Mouse (Mus musculus) MEL-GATA-1-ER (cell line): Measurements from ENCODE around the gene Ezr.
A peak's percentile ranks its signal among the peaks of the same experiment; 100 is the strongest.

Experiments used
- DNase-seq: peaks from one replicate; pipeline ENCODE4 v3.0.0-alpha.2; 2012; ENCODE audit warnings: low read depth; ENCODE audit errors: extremely low read depth

The Ezr gene

DNA sequence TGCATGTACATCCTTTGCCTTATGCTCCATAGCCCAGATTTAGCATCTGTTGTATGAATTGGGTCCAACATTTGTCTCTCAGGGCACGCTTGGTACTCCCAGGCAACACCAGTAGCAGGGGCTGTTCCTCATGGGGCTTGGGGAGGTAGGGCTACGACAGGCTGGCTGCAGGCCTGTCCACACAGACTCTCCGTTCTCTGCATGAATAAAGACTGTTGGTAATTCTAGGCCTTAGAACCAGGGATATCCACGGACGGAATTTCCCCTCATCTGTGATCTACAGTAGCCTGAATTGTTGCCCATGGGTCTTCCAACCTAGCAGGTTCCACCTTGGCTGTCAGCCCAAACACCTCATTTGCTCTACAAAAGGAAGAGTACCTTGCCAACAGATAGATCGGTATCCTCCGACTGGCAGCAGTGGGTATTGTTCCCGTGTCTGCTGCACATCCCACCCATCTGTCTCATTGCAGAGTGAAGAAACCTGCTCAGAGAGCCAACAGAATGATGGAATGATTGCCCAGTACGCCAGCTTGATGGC is 7.1 kb upstream of the Ezr start:
- no peak for DNase-seq

DNA sequence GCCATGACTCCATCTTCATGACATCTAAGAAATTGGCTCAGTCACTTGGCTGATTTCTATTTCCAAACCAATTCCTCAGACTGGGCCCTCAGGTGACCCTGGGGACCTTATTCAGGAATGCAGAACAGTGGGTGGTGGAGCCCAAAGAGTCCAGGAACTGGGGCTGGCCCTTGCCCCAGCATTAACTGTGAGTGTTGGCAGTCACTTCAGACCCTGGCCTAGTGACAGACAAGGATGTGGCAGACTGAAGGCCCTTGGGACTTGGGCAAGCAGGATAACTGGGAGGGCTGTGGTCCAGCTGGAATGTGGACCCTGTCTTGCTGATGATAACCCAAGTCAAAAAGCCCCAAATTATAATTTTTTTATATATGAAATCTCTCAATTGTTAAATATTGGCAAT is 6.5 kb upstream of the Ezr start:
- no peak for DNase-seq

DNA sequence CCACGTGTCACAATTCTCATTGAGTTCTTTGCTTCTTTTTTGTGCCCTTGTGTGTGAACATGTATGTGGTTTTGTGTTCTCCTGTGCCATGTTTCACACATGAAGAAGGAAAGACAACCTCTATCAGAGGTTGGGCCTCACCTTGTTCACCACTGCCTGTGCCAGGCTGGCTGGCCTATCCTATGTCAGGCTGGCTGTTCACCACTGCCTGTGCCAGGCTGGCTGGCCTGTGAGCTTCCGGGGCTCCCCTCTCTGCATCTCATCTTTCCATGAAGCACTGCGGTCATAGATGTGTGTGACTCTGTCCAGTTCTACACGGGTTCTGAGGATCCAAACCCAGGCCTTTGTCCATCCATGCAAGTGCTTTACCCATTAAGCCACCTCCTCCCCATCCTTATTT is 4.7 kb upstream of the Ezr start:
- no peak for DNase-seq

DNA sequence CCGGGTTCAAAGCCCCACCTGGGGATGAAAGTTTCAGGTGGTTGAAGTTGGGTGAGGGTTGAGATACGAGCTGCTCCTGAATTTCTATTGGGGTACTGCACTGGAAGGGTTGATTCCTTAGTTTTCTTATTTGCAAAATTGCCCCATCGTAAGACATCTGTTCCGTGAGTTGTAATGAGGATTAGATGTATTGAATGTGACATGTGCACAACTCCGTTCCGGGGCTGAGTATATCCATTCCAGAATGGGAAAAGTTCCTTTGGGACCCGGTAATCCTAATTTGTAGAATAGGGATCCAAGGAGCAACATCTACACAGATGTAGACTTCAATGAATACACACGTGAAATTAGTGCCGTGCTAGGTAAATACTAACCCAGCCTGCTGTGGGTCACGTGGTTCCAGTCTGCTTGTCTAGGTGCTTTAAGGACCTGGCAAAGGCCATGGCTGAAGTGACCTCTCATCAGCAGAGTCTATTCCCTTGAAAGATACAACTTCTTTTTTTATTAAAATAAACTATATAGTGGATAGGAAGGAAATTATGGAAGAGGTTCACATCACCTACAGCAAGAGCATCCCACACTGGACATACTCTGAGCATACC is 1.3 kb upstream of the Ezr start:
- no peak for DNase-seq

DNA sequence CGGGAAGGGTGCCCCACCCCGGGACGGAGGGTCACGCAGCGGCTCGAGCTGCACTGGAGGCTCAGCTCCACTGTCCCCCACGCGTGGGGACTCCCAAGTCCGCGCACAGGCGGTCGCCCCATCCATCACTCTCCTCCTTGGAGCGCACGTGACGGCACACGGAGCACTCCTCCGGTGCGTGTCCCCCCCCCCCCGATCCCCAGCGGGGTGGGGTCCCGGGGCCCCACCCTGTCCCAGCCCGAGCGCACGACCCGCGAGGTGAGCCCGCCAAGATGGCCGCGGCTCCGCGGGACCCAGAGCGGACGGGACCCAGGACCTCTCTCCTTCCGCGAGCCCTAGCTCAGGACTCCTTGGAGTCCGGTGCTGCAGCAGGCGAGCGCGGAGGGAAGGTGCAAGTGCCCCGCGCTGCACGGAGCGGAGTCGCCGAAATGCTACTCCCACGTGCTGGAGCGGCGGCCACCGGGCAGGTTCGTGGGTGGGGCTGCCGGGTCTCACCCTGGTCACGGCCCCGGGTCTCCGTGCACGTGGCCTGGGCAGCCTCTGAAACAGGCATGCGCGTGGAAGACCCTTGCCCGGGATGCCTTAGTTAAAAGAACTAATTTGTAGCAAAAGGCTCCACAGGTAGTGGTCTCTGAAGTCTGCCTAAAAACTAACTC is 550 bp upstream of the Ezr start:
- no peak for DNase-seq

DNA sequence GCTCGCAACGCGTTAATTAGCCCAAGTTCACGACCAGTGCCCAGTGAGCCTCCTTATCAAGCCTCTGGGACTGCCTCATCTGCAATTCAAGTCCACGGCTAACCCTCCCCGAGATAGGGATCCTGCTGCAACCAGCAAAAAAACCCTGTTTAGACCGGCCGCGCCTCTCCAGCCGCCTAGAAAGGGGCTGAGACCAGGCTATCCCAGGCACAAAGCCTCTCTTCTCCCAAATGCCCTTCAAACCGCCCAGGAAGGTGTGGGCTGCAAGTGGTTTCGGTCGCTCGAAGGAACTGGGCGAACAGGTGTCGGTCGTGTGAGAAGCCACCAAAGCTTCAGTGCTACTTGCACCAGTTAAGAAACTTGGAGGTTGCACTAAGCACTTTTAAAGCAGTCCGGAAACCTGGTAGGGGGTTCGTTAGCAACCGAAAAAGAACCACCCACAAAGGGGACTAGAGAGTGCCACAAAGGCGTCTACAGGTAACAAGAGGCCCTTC is 504 bp downstream of the Ezr start:
- no peak for DNase-seq

DNA sequence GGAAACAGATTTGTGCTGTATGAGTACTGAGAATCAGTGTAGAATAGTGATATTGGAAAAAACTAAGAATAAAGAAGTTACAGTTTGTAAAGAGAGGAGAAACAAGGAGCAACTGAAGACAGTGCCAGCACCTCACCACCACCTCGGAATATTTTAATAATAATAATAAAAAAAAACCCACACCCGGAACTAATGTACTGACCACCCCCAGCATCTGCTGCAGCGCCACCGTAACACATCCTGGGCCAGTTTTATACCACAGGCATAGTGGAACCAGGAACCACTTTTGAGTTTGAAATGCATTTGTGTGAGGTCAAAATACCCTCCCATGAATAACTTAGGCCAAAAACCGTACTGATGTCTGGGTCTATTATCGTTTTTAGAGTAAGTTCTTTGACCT is 1.3 kb downstream of the Ezr start:
- no peak for DNase-seq

DNA sequence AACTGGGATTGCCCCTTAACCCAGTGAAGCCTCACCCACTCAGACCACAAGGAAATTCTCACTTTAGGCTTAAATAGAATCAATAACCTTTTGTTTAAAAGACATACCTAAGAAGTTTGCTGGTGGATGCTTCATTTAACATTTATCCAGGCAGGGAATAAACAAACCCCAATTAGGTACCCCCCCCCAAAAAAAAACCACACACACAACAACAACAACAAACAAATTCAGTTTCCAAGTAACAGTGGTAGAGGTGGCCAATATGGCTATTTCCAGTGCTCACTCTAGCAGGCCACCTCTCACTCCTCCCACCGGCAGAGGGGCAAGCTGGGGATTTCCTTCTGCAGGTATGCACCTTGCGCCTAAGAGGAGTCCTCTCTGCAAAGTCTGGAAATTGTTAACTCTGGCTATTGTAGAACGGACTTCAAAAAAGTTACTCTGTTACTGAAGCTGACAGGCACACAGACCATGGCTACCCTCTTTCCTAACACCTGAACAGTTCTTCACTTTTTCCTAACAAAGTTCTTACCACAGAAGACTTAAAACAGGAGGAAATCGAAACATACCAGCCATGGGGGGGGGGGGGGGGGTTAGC is 2.0 kb downstream of the Ezr start:
- no peak for DNase-seq

DNA sequence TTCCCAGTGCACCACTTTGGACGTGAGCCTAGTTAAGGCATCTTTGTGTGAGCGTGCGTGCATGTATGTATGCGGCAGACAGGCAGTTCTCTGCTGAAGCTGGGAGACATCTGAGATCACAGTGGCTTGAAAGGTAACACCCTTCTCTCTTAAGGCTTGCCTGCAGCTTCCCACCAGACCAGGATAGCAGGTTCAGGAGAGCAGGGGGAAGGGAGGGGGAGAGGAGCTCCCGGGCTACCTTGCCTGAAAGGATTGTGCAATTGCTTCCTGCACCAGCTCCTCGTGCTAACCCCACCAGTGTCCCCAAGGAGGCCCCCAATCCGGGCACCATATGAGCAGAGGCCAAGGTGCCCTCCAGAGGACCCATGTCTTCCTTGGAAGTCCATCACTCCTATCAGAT is 3.0 kb downstream of the Ezr start:
- no peak for DNase-seq

DNA sequence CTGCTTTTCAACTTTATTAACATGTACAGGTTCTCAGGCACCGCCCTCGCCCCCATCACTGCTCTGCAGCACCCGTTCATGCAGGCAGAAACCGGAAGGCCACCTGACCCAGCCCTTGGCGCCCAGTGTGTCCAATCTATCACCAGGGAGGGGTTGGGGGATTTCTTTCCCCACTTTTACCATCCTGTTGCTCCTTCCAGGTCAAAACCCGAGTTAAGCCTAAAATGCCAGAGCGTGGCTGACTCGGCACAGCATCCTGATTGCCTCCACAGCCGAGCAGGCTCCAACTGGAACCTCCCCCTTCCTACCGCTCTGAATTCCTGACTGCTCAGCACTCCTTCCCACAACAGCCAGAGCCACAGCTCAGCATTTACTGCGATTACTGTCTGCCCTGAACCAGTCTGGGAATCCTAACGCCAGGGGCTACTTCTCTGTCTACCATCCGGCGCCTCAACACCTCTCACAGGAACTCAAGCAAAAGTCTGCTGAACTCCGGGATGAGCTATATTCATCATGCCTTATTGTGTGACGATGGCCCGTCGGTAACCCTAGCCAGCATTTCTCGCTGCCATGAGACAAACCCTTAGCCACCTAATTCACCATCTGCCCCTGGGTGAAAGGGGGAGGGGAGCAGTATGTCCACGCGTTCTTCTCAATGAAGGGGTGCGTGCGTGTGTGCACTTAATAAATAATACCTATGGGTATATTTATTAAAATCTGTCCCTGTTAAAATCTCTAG is 3.6 kb downstream of the Ezr start:
- no peak for DNase-seq

DNA sequence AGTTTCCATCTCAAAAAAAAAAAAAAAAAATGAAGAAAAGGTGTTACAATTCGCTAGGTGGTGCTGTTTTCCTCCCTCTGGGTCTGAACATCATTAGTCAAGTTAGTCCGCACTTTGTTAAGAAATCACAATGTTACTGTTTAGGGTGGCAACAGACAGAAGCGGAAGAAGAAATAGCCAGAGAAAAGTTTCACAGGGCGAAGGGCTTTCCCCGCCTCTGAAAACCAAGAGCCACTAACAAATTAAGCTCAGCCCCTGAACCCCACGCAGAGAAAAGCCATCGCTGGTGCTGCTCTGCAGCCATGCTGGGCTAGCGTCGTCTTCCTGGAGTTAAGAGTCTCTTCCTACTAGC is 4.3 kb downstream of the Ezr start:
- DNase-seq: peak; percentile 77

DNA sequence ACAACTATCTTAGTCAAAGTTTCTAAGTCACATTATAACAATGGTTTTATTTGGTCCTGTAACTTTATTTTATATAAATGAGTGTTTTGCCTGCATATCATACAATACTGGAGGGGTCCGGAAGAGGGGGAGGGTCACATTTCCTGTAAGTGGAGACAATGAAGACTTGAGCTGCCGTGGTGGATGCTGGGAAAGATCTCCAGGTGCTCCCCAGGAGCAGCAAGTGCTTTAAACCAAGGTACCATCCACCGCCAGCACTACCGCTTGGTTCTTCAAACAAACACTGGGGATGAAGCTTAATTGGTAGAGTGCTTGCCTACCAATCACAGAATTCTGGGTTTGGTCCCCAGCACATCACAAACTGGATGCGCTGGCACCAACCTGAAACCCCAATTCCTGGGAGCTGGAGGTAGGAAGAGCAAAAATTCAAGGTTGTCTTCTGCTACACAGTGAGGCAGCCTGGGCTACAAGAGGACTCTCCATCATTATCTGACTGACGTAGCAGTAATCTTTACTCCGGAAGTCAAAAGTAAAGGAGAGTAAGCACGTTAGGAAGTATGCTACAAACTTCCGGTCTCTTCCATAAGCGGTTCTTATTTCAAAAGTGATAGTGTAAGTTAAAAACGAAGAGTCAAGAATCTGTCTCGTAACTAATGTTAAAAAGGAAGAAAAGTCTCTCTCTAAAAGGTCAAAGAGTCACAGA is 4.8 kb downstream of the Ezr start:
- DNase-seq: no peak

DNA sequence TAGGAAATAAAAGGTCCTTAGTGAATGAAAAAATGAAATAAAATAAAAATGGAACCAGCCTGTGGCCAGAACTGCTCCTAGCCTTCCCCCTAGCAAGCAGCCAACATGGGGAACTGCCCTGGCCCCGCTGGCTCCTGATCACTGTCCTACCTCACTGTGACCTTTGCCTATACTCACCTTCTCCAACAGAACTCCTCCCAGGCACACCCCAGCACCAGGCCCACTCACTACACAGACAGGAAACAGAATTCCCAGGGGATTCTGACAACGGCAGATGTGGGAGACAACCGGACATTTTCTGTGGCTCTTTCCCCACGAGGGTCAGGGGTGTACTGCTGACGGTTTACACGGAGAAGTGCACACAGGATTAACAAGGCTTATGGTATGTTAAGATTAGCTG is 5.5 kb downstream of the Ezr start:
- no peak for DNase-seq

DNA sequence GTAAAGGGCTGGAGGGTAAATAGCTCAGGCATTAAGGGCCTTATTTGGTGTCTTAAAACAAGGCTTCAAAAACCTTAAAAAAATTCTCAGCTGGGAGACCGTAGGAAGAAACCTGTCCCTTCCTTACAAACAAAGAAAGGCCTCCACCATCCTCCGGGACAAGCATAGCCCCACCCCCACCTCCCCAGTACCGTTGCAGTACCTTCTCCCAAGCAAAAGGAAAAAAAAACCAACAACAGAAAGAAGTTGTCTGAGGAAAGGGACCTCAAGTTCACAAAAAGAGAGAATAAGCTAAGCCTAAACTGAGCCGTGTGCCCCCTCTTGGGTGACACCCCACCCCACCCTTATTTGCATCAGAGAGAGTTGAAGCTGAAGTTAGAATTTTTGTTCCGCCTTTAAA is 6.0 kb downstream of the Ezr start:
- DNase-seq: no peak

DNA sequence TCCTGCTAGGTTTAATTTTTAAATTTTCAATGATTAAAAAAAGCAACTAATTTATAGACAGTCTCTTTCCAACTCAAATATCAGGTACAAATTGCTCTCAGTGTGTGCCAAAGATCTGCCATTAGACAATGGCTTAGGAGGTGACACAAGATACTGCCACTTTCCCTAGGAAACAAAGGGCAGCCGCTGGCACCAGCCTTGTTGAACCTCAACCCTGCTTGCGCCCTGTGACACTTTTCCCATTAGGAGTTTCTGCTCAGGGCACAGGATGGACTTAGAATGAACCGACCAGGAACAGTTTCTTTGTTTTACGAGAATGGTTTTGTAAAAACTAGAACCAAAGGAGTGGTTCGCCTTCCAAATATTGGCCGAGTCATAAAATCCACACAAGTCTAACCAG is 6.5 kb downstream of the Ezr start:
- no peak for DNase-seq

DNA sequence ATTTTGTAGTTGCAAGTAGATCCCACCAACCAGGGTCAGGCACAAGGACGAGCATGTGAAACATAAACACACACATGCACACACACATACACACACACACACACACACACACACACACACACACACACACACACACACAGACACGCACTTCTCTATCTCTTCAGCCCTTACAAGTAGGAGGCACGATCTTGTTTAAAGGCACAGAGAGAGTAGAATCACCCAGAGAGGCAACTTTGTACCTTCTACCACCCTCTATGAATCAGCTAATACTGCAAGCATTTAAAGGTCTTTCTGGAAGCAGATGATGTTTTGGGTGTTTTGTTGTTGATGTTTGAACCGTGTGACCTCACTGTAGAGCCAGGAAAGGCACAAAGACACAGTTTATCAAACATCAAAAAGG is 6.9 kb downstream of the Ezr start:
- no peak for DNase-seq

DNA sequence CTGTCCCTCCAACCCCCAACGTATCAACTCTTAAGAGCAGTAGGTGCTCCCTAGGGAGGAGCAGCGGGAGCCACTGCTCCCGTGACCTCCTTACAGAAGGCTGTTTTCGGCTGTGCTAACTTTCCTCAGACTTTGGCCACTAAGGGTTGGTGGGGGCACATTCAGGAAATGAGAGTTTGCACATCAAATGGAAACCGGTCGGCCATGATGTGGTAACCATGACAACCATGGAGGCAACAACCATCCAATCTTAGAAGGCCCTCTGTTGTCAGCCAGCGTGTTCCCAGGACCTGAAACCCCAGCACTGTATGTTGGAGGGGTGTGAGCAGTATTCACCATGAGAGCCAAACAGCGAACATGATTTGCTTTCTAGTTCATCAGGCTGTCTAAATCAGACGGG is 7.4 kb downstream of the Ezr start:
- DNase-seq: no peak

DNA sequence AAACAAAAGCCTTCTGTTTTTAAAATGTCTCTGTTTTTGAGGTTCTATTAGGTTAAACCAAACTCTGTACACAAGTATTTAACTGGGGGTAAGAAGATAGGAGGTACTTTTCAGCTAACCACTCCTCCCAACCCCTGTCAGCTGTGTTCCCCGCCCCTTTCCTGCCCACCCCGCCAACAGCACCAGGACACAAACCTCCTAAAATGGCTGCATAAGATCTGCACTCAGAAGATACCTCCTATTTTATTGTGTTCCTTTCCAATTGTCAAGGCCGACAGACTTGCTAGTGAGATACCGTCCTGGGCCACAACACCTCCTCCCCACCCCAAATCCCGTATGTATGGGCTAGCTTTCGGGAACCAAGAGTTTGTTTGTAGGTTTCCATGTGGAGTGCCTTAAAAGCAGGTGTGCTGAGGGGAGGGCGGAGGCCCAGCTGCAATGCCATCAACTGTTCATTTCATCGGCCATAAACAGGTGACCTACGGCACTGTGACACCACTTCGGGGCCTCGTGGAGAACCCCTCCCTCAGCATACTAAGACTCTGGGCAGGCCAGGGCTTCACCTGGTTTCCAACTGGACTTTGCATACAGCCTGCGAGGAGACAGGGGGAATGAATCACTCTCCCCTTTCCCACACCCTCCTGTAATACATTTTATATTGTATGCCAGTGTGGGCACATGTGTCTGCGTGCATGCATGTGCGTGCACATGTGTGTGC is 9.2 kb downstream of the Ezr start:
- no peak for DNase-seq

DNA sequence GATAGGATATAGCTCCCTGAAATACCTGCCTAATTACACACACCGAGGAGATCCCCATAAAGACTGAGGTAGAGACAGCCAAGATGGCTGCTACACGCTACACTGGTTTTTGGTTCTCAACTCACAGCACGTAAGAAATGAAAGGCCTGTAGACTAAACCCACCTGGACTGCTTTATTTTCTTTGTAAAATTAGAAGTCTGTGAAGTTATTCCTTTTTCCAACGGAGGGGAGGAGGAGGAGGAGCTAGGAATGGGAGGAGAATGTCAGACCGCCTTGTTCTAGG is 10.2 kb downstream of the Ezr start:
- no peak for DNase-seq

DNA sequence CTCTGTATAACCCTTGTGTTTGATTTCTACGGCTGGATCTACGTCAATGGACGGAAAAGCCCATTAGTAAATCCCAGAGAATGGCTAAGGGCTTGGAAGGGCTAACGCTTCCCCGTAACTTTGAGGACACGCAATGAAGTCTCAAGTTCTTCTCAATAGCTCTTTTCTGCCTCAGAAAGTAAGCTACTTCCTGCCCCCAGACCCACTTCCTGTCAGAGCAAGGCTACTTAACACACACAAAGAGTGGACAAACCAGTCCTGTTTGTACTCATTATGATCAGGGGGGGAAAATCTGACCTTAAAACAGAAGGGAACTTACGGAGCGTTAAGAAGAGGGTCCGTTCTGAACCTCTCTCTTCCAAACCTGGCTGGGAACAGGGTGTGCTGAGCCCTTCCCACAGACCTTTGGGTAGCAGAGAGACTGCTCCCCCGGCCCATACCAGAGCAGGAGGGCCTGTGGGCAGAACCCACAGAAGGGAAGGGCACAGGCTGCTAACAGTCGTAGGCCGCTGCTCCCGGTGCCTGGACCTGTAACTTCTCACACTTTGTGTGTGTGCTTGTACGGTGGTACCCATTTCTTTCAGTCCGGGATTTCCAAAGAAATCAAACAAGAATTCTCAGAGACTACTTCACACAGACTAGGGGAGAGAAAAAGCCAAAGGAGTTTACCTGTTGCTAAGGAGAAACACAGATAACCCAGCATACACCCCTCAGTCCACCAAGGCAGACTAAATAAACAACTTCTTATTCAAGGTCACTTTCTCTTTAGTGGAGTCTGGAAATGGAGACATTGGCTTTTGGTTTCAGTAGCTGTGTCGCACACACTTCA is 10.7 kb downstream of the Ezr start:
- DNase-seq: no peak
